Mouse (Mus musculus) MEL (cell line): ENCODE data around the gene Mlycd. TPM values are rescaled to one million over a fixed set of nuclear protein-coding genes. Genes with fewer than 3 reads are reported as not detected.

Experiments
- DNase-seq: peaks from one replicate; pipeline ENCODE4 v3.0.0; 2011; ENCODE audit warnings: low read depth, low spot score
- H3K27ac ChIP-seq: 2 replicates; pipeline ENCODE4 v1.5.1; 2012; ENCODE audit warnings: low read depth, mild to moderate bottlenecking, control low read depth, low read length, moderate library complexity; ENCODE audit not compliant: control insufficient read depth
- H3K27me3 ChIP-seq, 2 experiments: fragments of 150-350 bp in 1 of 2; sonication (generic) in 1 of 2; 2 replicates each; pipeline ENCODE4 v1.6.1; 2012; ENCODE audit warnings: low read length in 2 of 2, mild to moderate bottlenecking in 2 of 2, improper control_type of control experiment in 1 of 2, moderate library complexity in 1 of 2; ENCODE audit not compliant: insufficient read depth in 2 of 2, control insufficient read depth in 1 of 2
- H3K36me3 ChIP-seq, 2 experiments: 2 replicates each; pipeline ENCODE4 v1.6.1; 2012 to 2014; ENCODE audit warnings: low read length in 2 of 2, improper control_type of control experiment in 1 of 2, inconsistent platforms in 1 of 2, mild to moderate bottlenecking in 1 of 2; ENCODE audit not compliant: insufficient read depth in 2 of 2, control insufficient read depth in 1 of 2
- H3K4me1 ChIP-seq, 2 experiments: fragments of 150-350 bp in 1 of 2; sonication (generic) in 1 of 2; 2 replicates each; pipeline ENCODE4 v1.6.1; 2012; ENCODE audit warnings: low read length in 2 of 2, improper control_type of control experiment in 1 of 2, mild to moderate bottlenecking in 1 of 2; ENCODE audit not compliant: insufficient read depth in 2 of 2, control insufficient read depth in 1 of 2
- H3K4me3 ChIP-seq, 2 experiments: fragments of 150-350 bp in 1 of 2; sonication (generic) in 1 of 2; 2 replicates each; pipeline ENCODE4 v1.5.1; 2012; ENCODE audit warnings: low read depth in 2 of 2, low read length in 2 of 2, mild to moderate bottlenecking in 2 of 2, moderate library complexity in 2 of 2, control low read depth in 1 of 2, improper control_type of control experiment in 1 of 2; ENCODE audit not compliant: control insufficient read depth in 1 of 2, insufficient read depth in 1 of 2
- H3K79me2 ChIP-seq: 2 replicates; pipeline ENCODE4 v1.6.1; 2012; ENCODE audit warnings: mild to moderate bottlenecking, low read length, moderate library complexity; ENCODE audit not compliant: control insufficient read depth, poor library complexity, insufficient read depth
- H3K9ac ChIP-seq: 2 replicates; pipeline ENCODE4 v1.6.1; 2012; ENCODE audit warnings: low read depth, mild to moderate bottlenecking, control low read depth, low read length, moderate library complexity; ENCODE audit not compliant: control insufficient read depth, poor library complexity, severe bottlenecking
- H3K9me3 ChIP-seq: fragments of 150-350 bp; sonication (generic); replicated peaks from 2 replicates; pipeline ENCODE4 v1.6.1; 2012; ENCODE audit warnings: mild to moderate bottlenecking, low read length, improper control_type of control experiment, moderate library complexity; ENCODE audit not compliant: insufficient read depth
- CHD1 ChIP-seq: IDR thresholded peaks from 2 replicates; pipeline ENCODE4 v1.6.1; 2012; ENCODE audit warnings: low read depth, mild to moderate bottlenecking, inconsistent platforms, low read length, improper control_type of control experiment
- CHD2 ChIP-seq: IDR thresholded peaks from 2 replicates; pipeline ENCODE4 v1.6.1; 2011; ENCODE audit warnings: low read length, improper control_type of control experiment
- E2F4 ChIP-seq: IDR thresholded peaks from 2 replicates; pipeline ENCODE4 v1.6.1; 2011; ENCODE audit warnings: low read depth, low read length, improper control_type of control experiment, borderline replicate concordance
- ELF1 ChIP-seq: IDR thresholded peaks from 2 replicates; pipeline ENCODE4 v1.6.1; 2014; ENCODE audit warnings: low read depth, mild to moderate bottlenecking, inconsistent platforms, low read length, improper control_type of control experiment, moderate library complexity
- EP300 ChIP-seq, 2 experiments: IDR thresholded peaks; 2 replicates each; pipeline ENCODE4 v1.6.1; 2011; ENCODE audit warnings: improper control_type of control experiment in 2 of 2, low read length in 2 of 2, low read depth in 1 of 2, mild to moderate bottlenecking in 1 of 2
- GATA1 ChIP-seq: IDR thresholded peaks from 2 replicates; pipeline ENCODE4 v1.6.1; 2011; ENCODE audit warnings: low read depth, low read length, improper control_type of control experiment
- HCFC1 ChIP-seq: IDR thresholded peaks from 2 replicates; pipeline ENCODE4 v1.6.1; 2012; ENCODE audit warnings: low read depth, mild to moderate bottlenecking, inconsistent platforms, low read length, improper control_type of control experiment, moderate library complexity
- JUND ChIP-seq: IDR thresholded peaks from 2 replicates; pipeline ENCODE4 v1.6.1; 2011; ENCODE audit warnings: low read depth, mild to moderate bottlenecking, improper control_type of control experiment, low read length
- KAT2A ChIP-seq: conservative IDR thresholded peaks from 2 replicates; pipeline ENCODE4 v1.6.1; 2012; ENCODE audit warnings: low read depth, low read length, improper control_type of control experiment, inconsistent platforms
- MAFK ChIP-seq: IDR thresholded peaks from 2 replicates; pipeline ENCODE4 v1.6.1; 2011; ENCODE audit warnings: low read depth, mild to moderate bottlenecking, low read length, improper control_type of control experiment, borderline replicate concordance
- MAX ChIP-seq: IDR thresholded peaks from 2 replicates; pipeline ENCODE4 v1.6.1; 2011; ENCODE audit warnings: low read length, improper control_type of control experiment
- MAZ ChIP-seq: IDR thresholded peaks from 2 replicates; pipeline ENCODE4 v1.6.1; 2012; ENCODE audit warnings: low read depth, mild to moderate bottlenecking, inconsistent platforms, low read length, improper control_type of control experiment
- MYB ChIP-seq: IDR thresholded peaks from 2 replicates; pipeline ENCODE4 v1.6.1; 2011; ENCODE audit warnings: mild to moderate bottlenecking, low read depth, low read length, improper control_type of control experiment
- NELFE ChIP-seq: IDR thresholded peaks from 2 replicates; pipeline ENCODE4 v1.6.1; 2011; ENCODE audit warnings: low read depth, low read length, improper control_type of control experiment
- POLR2A ChIP-seq, 2 experiments: IDR thresholded peaks; 2 replicates each; pipeline ENCODE4 v1.6.1; 2011 to 2012; ENCODE audit warnings: low read length in 2 of 2, mild to moderate bottlenecking in 2 of 2, control low read depth in 1 of 2, improper control_type of control experiment in 1 of 2, low read depth in 1 of 2, moderate library complexity in 1 of 2; ENCODE audit not compliant: control insufficient read depth in 1 of 2, insufficient read depth in 1 of 2, poor library complexity in 1 of 2
- POLR2AphosphoS2 ChIP-seq: IDR thresholded peaks from 2 replicates; pipeline ENCODE4 v1.6.1; 2011; ENCODE audit warnings: low read length, improper control_type of control experiment
- RCOR1 ChIP-seq: IDR thresholded peaks from 2 replicates; pipeline ENCODE4 v1.6.1; 2012; ENCODE audit warnings: low read depth, mild to moderate bottlenecking, inconsistent platforms, low read length, improper control_type of control experiment
- TAL1 ChIP-seq: IDR thresholded peaks from 2 replicates; pipeline ENCODE4 v1.6.1; 2012; ENCODE audit warnings: mild to moderate bottlenecking, inconsistent platforms, low read length, moderate library complexity, mixed read lengths
- TBP ChIP-seq: IDR thresholded peaks from 2 replicates; pipeline ENCODE4 v1.8.0; 2011; ENCODE audit warnings: low read depth, low read length, improper control_type of control experiment
- TCF12 ChIP-seq: IDR thresholded peaks from 2 replicates; pipeline ENCODE4 v1.6.1; 2014; ENCODE audit warnings: low read depth, mild to moderate bottlenecking, inconsistent platforms, low read length, improper control_type of control experiment, moderate library complexity
- USF1 ChIP-seq: IDR thresholded peaks from 2 replicates; pipeline ENCODE4 v1.6.1; 2014; ENCODE audit warnings: low read depth, mild to moderate bottlenecking, inconsistent platforms, low read length, improper control_type of control experiment, moderate library complexity
- USF2 ChIP-seq, 2 experiments: IDR thresholded peaks; 2 replicates each; pipeline ENCODE4 v1.6.1; 2011 to 2012; ENCODE audit warnings: improper control_type of control experiment in 2 of 2, low read length in 2 of 2, borderline replicate concordance in 1 of 2, inconsistent platforms in 1 of 2, low read depth in 1 of 2, mild to moderate bottlenecking in 1 of 2; ENCODE audit not compliant: insufficient read depth in 1 of 2
- ZC3H11A ChIP-seq: IDR thresholded peaks from 2 replicates; pipeline ENCODE4 v1.6.1; 2012; ENCODE audit warnings: low read depth, mild to moderate bottlenecking, inconsistent platforms, low read length, improper control_type of control experiment
- ZKSCAN1 ChIP-seq: IDR thresholded peaks from 2 replicates; pipeline ENCODE4 v1.6.1; 2012; ENCODE audit warnings: low read depth, mild to moderate bottlenecking, inconsistent platforms, low read length, improper control_type of control experiment, moderate library complexity
- ZMIZ1 ChIP-seq: IDR thresholded peaks from 2 replicates; pipeline ENCODE4 v1.6.1; 2012; ENCODE audit warnings: low read depth, mild to moderate bottlenecking, inconsistent platforms, low read length, improper control_type of control experiment, moderate library complexity
- ZNF384 ChIP-seq: IDR thresholded peaks from 2 replicates; pipeline ENCODE4 v1.6.1; 2012; ENCODE audit warnings: low read depth, mild to moderate bottlenecking, inconsistent platforms, low read length, improper control_type of control experiment
- polyA plus RNA-seq, 2 experiments: library from polyadenylated mRNA; stranded (reverse) in 1 of 2; unstranded in 1 of 2; fragments of >175 nt in 1 of 2; fragments of >200 nt in 1 of 2; gene quantifications; 2 replicates each; pipeline versions ENCODE4 v1.2.1 to v1.2.4; 2012; ENCODE audit warnings: low replicate concordance in 2 of 2, low read depth in 1 of 2; ENCODE audit not compliant: insufficient read length in 2 of 2, insufficient read depth in 1 of 2, missing spikeins in 1 of 2
- total RNA-seq: library from RNA; depleted of rRNA; stranded (reverse); fragments of 300-350 nt; gene quantifications from 2 replicates; pipeline ENCODE4 v1.2.3, GENCODE M21; 2012

Mlycd gene
- total and polyA plus RNA-seq, 3 experiments = 7.2 to 13.2 TPM; not detected in 1

- H3K27me3 ChIP-seq = peaks cover 0 to 6% of the 10 kb centered on the region in 2 experiments; a peak in 2 of 4 replicates
- TF ChIP-seq JUND = no peak
- no peak for TF ChIP-seq HCFC1
- TF ChIP-seq RCOR1 = no peak
- no peak for TF ChIP-seq TCF12
- TF ChIP-seq TAL1 = no peak
- TF ChIP-seq CHD1 = no peak
- TF ChIP-seq E2F4 = no peak
- TF ChIP-seq ZMIZ1 = no peak
- no peak for TF ChIP-seq CHD2
- TF ChIP-seq POLR2AphosphoS2 = no peak
- TF ChIP-seq ZNF384 = no peak
- no peak for TF ChIP-seq MYB
- TF ChIP-seq EP300 (IDR thresholded peaks at IDR 0.05; ENCODE audit: low read depth in 1 of 2, low read length in 2 of 2) = no peak
- H3K36me3 ChIP-seq = no peaks in the 10 kb centered on the region
Measured at GRCm38 (mm10) chr8:119451131-119451530, 56.5 kb downstream of the Mlycd start.

GRCm38 (mm10) chr8:119452919-119453318, 58.2 kb downstream of the Mlycd start:
- no peaks in the 10 kb centered on the region for H3K4me1 ChIP-seq
- H3K9me3 ChIP-seq = no peaks in the 10 kb centered on the region
- H3K79me2 ChIP-seq = no peaks in the 10 kb centered on the region
- no peak overlapping the region for H3K4me3 ChIP-seq
- H3K9ac ChIP-seq = no peak overlapping the region
- no peak for DNase-seq
- H3K27ac ChIP-seq = no peak overlapping the region
- peaks cover 0 to 8% of the 10 kb centered on the region in 2 experiments; a peak in 3 of 4 replicates for H3K27me3 ChIP-seq
- H3K36me3 ChIP-seq = no peaks in the 10 kb centered on the region
- no peak for TF ChIP-seq CHD1
- TF ChIP-seq KAT2A = no peak

More at GRCm38 (mm10) chr8:119451131-119451530, 56.5 kb downstream of the Mlycd start:
- H3K9ac ChIP-seq = no peak overlapping the region
- H3K79me2 ChIP-seq = no peaks in the 10 kb centered on the region
- DNase-seq = no peak
- no peaks in the 10 kb centered on the region for H3K9me3 ChIP-seq
- H3K4me1 ChIP-seq = no peaks in the 10 kb centered on the region
- H3K27ac ChIP-seq = no peak overlapping the region
- H3K4me3 ChIP-seq = no peak overlapping the region

- Histone ChIP-seq H3K79me2 (no peaks in the 10 kb centered on the region), H3K27ac (no peak overlapping the region), H3K36me3 (no peaks in the 10 kb centered on the region), H3K9me3 (no peaks in the 10 kb centered on the region), H3K9ac (no peak overlapping the region), H3K4me3 (no peak overlapping the region), H3K4me1 (no peaks in the 10 kb centered on the region), H3K27me3 (peaks cover 0 to 10% of the 10 kb centered on the region in 2 experiments; a peak in 3 of 4 replicates)
- no peak for TF ChIP-seq CHD1
- no peak for TF ChIP-seq USF2 (IDR thresholded peaks at IDR 0.05; ENCODE audit: borderline replicate concordance in 1 of 2, insufficient read depth in 1 of 2, low read depth in 1 of 2, low read length in 2 of 2)
- no peak for TF ChIP-seq POLR2AphosphoS2
- TF ChIP-seq TBP = no peak
- no peak for TF ChIP-seq ZC3H11A
- TF ChIP-seq JUND = no peak
- TF ChIP-seq MAZ = no peak
- no peak for TF ChIP-seq POLR2A (IDR thresholded peaks at IDR 0.05; ENCODE audit: control insufficient read depth in 1 of 2, insufficient read depth in 1 of 2, low read depth in 1 of 2, low read length in 2 of 2, poor library complexity in 1 of 2)
- TF ChIP-seq ZMIZ1 = no peak
- TF ChIP-seq EP300 (IDR thresholded peaks at IDR 0.05; ENCODE audit: low read depth in 1 of 2, low read length in 2 of 2) = no peak
- no peak for TF ChIP-seq ZKSCAN1
- TF ChIP-seq USF1 = no peak
- no peak for TF ChIP-seq NELFE
- no peak for TF ChIP-seq TAL1
- TF ChIP-seq KAT2A = no peak
- no peak for TF ChIP-seq MAX
- TF ChIP-seq ELF1 = no peak
- no peak for TF ChIP-seq GATA1
- no peak for TF ChIP-seq E2F4
- no peak for TF ChIP-seq MAFK
- no peak for DNase-seq
Measured at GRCm38 (mm10) chr8:119456045-119456444, 61.4 kb downstream of the Mlycd start.
